Mouse (Mus musculus) retina, postnatal 1 day (tissue): Measurements from ENCODE around the gene Rheb.
A peak's percentile ranks its signal among the peaks of the same experiment; 100 is the strongest.
"Not testable (repeated sequence)": the region's sequence is repeated elsewhere in the genome, so short reads cannot be mapped to it uniquely, and the experiment has no call there.

Experiments used
- DNase-seq: peaks from one replicate; pipeline ENCODE4 v3.0.0-alpha.2; 2012

Gene Rheb

DNA sequence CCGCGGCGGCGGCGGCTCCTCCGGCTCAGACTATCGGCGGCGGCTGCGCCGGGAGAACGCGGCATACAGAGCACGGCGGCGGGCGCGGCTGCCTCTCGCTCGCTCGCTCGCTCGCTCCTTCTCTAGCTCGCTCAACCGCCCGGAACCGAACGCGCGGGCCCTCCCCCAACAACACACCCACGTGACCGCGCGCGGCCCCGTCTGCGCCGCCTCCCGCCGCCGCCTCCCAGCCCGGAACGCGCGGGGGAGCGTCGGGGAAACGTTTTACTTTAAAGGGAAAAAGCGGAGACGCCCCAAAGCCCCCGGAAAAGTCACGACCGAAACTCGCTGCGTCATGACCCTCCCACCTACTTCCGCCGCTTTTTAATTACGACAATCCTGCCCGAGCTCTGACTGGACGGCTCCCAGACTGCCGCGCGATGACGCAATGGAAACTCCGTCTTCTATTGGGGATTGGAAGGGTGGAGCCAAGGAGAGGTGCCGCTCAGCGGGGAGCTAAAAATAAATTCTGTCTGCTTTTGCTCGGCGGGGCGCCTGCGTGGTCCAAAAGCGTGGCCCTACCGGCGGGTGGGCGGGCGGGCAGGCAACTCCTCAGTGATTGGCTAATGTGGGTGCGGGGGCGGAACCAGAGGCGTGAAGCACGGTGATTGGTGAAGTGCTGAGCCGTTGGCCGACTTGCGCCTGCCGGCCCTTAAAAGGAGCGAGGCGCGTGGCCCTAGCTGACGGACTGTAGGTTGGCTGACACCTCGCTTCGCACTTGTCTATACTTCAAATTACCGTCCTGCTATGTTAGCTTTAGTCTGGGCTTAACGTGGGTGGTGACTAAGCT lies at the start of gene Rheb:
Rheb (minus strand) TSS at position 351 of the 829 bp plus-strand sequence.
- DNase-seq = peak; percentile 100

DNA sequence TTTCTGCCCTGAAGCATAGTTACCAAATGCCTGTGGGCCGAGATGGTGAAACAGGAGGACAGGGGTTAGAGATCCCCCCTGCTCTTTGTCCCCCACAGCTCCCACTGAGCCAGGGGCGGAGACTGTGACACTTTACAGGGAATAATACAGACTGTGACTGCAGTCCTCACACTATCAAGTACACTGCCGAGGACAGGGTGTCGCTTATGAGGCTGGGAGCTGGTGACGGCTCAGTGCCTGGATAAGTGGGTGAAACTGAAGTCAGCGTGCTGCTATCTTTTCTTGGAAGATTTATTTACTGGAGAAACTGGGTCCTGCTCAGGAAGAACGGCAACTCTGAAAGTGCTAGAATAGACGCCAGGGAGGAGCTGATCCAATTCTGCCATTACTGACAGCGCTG lies 47.4 kb upstream of the Rheb start:
- DNase-seq = no peak

DNA sequence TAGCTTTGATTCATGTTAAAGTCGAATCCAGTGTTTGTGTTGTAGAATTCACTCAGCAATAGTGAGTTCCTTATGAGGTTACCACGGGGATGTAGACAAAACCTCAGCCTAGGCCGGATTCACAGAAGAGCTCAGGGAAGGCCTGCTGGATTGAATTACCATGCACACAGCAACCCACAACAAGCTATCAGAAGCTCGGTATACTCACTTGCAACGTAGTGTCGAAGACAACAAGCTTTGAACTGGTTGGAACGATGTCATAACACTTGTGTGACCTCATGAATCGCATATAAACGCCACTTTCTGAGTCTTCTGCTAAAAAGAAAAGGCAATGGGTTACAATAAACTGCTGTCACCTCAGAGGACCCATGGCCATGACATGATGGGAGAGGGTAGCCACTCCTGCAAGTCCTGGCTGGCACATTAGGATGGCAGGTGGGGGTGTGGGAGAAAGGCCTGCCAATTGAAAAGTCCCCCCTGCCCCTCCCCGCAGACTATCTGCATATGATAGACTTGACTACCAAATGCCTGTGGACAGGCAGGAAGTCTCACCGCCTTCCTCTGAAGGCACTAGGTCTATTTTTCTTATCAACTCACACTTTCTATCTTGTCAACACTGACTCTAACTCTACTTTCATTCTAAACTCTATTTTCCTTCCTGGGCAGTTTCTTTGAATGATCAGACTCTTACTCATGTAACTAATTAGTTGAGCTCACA lies 46.6 kb upstream of the Rheb start:
- DNase-seq = no peak

DNA sequence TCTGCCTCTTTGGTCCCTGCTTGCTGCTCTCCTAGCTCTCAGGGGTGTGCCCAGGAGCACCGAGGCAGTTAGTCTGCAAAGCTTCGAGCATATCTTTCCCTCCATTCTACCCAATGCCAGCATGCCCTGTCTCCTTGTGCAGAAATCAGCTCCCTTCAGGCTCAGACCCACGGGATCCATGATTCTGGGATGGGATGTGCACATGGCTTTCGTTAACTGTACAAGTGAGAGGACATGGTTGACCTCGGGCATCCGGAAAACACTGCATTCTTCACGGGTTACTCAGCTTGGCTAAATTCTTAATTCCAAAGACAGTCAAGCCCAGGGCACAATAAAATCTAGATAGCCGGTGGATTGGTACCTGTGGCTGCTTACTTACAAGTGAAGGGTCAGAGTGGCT lies 44.8 kb upstream of the Rheb start:
- DNase-seq = no peak

DNA sequence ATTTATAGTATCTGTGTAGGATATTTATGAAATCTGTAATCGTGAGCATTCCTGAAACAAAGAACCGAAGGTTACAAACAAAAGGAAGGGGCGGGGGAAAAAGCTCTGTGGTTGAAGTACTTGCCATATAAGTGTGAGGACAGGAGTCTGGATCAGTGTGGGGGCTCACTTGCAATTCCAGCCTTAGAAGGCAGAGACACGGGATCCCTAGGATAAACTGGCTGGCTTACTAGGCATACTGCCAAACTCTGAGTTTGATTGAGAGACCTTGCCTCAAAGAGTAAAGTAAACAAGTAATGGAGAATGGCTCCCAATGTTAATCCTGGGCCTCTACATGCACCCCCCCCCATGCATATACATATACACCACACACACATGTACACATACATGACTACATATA lies 36.3 kb upstream of the Rheb start:
- no peak for DNase-seq

DNA sequence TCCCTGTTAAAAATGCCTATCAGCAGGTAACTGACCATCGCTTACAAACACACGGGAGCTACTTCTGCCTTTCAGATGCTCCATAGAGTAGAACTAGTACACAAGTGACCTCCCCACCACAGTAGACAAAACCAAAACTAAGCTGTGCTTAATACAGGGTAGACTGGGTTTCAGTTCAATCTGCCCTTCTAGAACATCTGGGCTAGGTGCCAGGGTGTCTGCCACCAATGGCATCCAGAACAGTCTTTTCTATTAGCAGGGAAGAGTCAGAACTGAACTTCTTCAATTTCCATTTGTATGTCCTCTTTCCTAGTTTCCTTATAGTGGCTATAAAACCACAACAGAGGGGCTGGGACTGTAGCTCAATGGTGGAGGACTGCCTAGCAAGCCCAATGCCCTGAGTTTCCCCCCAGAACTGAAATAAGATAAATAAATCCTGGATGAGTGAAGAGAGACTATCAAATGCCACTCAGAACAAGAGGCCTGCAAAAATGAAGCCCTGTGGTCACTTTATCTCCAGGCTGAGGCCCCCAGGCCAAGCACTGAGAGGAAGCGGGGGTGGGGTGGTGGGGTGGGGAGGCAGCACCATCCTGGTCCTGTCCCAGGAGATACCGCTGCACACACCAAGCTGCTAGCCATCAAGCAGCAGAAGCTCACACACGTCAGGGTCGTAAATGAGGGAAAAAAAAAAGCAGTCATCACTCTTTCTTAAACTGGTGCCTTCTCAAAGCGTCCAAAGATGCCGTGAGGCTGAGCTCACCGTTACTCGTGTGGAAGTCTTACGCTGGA lies 35.6 kb upstream of the Rheb start:
- DNase-seq = no peak

DNA sequence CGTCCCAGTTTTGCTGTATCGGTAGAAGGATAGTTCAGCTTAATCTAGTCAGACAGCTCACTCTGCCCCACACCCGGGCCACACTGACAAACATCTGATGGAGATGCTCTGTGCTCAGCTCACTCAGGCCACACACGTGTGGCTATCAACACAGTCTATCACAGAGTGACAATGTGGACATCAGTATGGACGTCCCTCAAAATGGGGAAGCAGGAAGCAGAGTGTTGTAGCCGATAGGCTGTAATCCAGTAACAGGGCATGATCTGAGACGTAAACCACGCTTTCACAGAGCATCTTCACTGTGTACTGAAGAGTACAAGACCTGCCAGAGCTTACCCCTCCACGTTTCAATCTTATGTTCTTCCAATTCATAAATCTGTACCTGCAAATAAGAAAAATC lies 34.2 kb upstream of the Rheb start:
- DNase-seq = no peak

DNA sequence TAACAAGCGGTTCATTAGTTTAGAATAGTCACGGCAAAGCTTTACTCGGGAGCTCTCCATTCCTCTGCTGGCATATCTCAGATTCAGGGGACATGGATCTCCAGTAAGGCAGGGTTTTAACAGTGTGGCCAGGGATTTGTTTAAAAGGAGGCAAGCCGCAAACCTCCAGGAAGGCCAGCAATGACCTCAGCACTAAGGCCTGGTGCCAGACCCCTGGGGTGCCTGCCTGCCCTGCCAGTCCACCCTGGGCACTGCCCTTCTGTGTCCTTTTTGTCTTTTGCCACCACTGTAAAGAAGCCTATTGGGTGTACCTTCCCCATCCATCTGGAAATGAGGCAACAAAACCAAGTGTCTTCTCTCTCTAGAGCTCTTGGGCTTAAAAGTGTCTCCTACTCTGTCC lies 31.7 kb upstream of the Rheb start:
- DNase-seq = no peak

DNA sequence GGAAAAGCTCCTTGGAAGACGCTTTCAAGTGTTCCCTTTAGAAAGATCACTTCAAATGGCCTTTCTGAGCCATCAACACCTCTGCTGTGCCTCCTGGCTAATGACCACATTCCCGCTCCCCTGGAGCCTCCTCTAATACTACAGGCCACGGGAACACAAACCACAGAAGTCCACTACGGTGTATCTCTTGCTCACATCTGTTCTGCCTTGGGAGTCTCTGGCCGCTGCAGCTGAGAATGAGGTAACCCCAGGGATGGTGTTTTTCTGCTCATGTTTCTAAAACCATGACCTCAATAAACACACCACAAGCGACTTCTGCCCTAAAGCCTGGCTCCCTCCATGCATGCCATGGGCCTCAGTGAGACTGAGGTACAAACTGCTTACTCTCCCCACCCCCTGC lies 30.8 kb upstream of the Rheb start:
- DNase-seq = no peak

DNA sequence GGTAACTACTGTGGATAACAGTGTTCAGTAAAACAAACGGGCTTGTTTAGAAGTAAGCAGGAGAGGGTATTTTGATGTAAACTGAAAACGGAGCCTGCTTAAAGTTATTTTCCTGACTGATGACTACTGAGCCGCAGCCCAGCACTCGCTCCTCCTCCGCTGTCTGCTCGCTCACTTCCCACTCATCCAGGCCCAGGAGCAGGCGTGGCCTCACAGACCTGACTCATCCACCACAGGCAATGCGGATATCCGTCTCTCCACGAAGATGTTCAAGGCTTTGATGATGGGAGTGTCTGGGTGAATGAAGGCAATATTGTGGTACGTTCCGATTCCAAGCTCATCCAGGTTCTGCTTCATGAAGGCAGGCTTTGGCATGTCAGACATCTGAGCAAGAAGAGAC lies 28.9 kb upstream of the Rheb start:
- no peak for DNase-seq

DNA sequence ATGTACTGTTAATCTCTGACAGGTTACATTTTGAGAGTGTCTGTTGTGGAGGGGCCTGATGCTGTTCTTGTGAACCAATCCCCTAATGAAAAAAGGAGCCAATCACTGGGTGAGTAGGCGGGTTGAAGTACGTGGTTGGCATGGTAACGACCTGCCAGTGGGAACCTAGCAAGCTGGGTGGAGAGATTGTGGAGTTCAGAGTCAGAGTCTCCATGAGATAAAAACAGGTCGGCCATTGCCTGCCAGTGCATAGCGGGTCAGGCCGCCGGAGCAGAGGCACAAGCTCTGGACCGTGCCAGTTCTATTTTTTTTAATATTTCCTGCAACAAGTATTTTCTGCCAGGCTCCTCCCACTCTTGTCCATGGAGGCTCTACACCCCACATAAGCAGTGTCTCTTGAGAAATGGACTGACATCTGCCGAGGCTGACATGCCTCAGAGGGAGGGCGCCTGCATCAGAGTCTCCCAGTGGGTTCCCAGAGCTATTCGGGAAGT lies 27.4 kb upstream of the Rheb start:
- peak; percentile 72 for DNase-seq

DNA sequence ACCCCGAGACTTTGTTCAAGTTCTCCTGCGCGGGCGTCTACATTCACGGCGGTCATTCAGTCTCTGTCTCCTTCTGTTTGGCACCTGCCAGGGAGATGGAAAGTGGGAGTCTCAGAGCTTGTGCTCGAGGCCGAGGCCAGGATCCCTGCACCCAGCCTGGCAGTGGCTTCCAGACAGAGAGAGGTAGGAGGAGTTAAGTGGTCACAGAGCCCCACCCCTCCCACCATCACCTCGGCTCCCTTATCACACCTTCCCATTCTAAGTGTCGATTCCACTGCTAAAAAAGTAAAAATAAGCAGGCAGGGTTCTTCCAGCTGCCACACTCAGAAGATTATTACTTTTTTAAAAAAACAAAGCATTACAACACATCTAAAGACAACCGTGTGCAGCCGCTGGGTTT lies 21.4 kb upstream of the Rheb start:
- no peak for DNase-seq

DNA sequence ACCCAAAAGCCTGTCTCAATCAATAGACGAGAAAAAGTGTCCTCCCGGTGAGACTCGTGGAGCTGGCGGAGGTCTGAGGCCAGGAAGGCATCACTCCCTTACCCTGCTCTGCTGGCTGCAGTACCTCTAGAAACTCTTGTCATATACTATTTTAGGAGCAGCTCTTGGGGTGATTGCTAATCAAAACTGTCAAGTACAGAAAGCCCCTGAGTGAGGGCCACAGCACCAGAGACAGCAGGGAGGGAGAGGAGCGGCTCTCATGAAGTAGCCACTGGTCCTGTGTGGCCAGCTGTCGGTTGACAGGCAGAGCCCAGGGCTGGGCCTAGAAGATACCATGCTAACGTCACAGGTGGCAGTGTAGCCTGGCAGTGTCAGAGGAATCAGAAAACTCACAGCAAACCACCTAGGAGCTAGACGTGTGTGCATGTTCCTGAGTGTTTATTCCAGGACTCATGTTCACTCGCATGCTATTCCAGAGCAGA lies 19.1 kb upstream of the Rheb start:
- no peak for DNase-seq

DNA sequence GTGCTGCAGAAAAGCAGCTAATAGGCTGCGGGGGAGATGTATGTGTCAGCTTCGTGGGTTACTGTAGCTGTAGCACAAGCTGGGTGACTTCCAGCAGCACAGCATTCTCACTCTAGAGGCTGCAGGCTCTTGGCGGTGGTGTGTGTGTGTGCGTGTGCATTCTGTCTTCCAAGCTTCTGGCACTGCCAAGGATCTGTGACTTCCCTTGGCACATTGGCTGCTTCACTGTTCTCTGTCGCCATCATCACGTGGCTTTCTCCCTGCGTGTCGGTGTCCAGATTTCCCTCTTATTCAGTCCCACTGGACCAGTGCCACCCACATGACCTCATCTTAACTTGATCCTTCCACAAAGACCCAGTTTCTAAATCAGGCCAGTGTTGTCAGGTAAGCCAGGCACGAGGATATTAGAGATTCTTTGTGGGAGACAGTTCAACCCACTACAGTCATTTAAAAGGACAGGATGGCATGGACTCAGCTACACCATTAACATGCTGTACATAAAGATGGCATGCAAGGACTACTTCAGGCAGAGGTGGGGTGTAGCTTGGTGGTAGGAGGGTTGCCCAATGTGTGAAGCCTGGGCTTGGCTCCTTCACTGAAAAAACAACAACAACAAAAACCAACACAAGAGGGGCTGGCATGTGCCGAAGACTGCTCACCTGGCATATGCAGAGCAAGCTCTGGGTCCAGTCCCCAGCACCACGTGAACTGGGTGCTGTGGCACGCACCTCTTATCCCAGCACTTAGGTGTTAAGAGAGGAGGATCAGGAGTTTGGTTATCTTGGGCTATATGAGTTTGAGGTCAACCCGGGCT lies 18.4 kb upstream of the Rheb start:
- no peak for DNase-seq

DNA sequence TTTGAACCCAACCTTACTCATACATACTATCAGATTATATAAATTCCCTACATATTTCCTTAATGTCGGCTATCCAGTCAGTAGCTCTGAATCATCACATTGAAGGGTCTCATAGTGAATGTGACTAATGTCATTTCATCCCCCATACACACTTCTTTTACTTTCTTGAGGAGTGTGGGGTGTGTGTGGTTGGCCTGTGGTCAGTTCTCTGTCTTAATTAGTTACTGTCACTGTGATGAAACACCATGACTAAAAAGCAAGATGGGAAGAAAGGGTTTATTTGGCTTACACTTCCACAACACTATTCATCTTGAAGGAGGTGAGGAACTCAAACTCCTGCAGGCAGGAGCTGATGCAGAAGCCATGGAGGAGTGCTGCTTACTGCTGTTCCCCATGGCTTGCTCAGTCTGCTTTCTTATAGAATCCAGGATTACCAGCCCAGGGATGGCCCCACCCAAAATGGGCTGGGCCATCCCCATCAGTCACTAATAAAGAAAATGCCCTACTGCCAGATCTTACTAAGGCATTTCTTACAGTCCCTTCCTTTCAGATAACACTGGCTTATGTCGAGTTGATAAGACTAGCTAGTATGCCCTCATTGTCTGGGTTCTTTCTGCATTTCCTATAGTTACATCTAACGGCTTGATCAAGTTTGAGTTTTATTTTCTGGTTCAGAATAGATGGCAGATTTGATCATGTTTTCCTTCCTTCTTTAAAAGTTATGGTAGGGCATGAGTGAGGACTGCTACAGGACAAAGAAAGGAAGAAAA lies 17.5 kb upstream of the Rheb start:
- DNase-seq = no peak

DNA sequence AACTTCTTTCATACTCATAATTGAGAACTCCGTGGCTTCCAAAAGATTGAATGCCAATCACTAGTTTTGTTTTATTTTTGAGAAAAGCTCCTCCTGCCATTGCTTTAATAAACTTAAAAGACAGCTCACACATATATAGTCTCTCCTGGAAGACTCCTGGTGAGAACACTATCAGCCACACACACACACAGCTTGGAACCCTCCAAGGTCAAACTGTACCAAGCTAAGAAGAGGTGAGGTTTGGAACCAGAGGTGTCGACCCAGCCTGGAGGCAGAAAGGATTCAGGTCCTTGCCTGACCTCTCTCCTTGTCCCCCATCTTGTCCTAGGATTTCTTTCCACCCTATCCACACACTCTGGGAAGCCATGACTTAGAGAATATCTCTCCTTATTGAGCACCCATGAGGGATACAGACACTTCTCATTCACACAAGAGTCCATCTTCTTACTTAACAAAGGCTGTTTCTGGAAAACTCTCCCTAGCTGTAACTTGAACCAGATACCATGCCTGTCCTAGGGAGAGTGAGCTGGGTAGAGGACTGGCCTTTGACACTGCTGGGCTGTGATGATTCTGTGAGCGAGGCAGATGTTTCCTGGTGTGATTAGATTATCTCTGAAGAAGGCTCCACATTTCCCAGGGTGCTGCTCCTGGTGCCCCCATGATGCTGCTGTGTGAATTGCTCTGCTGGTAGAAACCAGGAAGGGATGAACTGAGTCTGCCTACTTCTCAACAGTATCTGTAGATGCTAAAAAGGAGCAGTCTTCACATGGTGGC lies 12.6 kb upstream of the Rheb start:
- DNase-seq = no peak

DNA sequence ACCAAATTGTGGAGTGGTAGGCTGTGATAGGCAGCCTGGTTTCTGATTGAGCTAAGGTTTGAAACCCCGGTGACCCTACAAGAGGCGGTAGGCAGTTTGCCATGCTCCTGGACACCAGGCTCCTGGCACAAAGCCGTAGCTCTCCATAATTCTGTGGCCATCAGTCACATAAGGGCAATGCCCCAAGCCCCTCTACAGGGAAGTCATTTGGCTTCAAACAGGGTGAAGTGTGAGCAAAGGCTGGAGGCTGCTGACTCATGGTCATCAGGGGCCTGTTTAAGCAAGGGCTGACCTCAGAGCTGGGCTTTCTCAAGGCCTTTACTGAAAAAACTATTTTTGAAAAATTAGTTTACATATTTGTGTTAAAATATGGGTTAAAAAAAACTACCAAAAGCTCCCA lies 11.8 kb upstream of the Rheb start:
- DNase-seq = no peak

DNA sequence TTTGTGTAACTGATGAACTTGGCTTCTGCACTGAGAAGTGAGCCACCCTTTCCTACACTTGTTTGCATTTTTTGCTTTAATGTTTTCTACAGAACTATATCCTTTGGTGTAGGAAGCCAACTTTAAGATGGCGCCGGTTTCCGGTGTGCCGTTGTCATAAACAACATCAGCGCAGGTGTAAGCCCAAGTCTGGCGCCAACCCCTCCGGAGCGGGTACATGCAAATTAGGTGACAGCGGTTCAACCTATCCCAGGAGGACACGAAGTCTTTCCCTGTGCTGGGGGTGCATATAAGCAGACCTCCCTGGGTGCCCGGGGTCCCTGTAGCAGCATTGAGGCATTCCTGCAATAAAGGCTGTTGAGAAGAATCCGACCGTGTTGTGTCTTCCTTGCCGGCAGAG lies 5.8 kb upstream of the Rheb start:
- not testable (repeated sequence) for DNase-seq

DNA sequence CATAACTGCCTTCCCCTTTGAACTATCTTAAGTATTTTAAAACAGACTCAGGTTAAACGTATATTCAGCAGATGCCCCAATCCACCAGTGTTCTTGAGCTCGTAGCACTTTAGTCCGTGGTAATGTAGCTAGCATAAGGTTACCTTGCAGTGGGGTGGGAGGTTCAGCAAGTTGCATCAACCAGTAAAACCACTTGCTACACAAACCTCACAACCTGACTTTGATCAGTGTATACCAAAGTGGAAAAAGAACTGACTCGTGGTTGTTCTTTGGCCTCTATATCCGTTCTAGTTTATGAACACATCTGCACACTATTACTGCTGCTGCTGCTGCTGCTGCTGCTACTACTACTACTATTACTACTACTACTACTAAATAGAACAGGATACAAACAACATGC lies 1.4 kb upstream of the Rheb start:
- DNase-seq = no peak

DNA sequence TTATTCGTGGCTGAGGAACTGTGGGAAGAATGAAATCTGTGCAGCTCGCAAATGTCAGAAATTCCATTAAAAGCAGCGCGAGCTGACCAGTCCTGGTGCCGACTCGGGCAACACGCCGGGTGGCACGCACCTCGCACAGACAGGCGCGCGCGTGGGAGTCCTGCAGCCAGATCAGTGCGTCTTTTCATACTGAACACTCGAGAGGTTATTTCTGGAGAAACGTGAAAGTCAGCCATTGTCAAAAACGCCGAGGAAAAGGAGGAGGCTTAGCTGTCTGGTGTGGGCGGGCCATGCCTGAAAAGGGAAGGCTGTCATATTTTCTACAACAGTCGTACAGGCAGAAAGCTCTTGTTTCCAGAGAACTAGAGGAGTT lies 665 bp upstream of the Rheb start:
- DNase-seq = no peak
